Mouse (Mus musculus) stomach, postnatal 0 days (tissue): ENCODE results near the gene Ccdc8.

Experiments used
- CTCF ChIP-seq: IDR thresholded peaks from 2 replicates; pipeline ENCODE4 v1.5.1; 2016; ENCODE audit warnings: antibody characterized with exemption, low read depth, mild to moderate bottlenecking, moderate library complexity
- EP300 ChIP-seq: optimal IDR thresholded peaks from 2 replicates; pipeline ENCODE3; 2016; ENCODE audit warnings: antibody characterized with exemption

GRCm38 (mm10) chr7:16991681-16992450 lies 642 bp upstream of the Ccdc8 start:
- TF ChIP-seq CTCF (no peak), EP300 (no peak)
